Mouse (Mus musculus) embryo, embryonic 10.5 days (tissue): Measurements from ENCODE around the gene Yaf2.

Experiments used
- DNase-seq: peaks from one replicate; pipeline ENCODE4 v3.0.0-alpha.2; 2015; ENCODE audit warnings: low spot score

Yaf2 gene

DNA sequence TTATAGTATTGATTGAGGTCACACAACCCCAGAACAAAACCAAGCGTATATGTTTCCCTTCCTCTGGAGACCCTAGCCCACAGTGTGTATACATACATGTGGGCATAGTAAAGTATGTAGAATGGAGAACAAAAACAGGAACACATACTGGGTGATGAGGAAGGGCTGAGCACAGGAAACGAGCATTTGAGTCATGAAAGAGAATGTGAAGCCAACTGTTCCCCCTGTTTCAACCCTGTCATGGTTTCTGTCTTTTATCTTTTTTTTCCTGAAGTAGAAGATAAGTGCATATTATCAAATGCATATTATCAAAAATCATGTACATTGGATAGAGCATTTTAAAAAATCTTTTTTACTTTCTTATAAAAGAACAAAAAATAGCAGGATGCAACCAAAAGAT, 49.1 kb downstream of the Yaf2 start:
- DNase-seq: no peak

DNA sequence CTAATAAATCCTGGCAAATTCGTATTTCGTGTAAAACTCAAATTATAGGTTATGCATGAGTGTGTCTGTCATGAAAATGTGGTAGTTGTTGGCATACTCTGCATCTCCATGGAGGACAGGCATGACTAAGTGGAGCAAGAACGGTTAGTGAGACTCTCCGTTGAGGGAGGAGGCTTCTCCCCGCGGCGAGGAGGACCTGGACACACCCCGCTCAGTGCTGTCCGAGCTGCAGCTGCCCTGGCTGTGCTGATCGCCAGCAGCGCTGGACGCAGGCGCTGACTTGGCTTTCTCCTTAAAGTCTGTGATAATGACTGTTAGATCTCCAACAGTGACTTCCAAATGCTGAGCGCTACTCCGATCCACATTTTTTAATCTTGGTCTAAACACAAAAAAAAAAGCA, 51.5 kb downstream of the Yaf2 start:
- DNase-seq: no peak

DNA sequence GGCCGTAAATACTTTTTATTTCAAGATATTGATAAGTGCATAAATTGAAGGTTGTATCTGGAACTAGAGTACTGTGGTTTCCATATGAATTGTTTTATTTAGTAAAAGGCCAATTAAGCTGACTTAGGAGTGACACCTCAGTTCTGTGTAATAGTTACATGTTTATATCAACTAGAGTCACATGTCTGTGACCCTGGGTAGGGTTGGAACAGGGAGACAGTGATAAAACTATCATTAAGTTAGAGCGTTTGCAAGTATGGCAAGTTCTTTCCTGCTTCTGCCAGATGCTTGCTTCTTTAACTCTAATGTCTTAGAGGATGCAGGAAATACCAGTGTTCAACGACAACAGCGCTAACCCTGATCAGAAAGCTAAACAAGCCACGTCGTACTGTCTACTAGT, 52.4 kb downstream of the Yaf2 start:
- no peak for DNase-seq

DNA sequence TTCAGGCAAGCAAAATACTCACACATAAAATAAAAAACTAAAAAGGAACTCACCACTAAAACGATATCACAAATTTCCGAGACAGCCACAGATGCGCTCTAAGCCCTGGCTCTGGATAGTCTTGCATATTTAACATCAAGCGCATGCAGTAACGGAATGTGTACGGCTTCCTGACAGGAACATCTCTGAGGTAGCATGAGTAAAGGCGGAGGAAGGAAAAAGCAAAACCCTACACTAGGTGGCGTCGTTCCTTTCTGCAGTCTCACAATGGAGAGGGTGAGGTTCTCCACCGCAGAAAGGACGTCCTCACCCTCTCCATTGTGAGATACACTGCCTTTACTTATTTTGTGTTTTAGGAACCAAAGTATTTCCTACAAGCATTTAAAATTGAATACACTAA, 53.4 kb downstream of the Yaf2 start:
- DNase-seq: peak; percentile 53

DNA sequence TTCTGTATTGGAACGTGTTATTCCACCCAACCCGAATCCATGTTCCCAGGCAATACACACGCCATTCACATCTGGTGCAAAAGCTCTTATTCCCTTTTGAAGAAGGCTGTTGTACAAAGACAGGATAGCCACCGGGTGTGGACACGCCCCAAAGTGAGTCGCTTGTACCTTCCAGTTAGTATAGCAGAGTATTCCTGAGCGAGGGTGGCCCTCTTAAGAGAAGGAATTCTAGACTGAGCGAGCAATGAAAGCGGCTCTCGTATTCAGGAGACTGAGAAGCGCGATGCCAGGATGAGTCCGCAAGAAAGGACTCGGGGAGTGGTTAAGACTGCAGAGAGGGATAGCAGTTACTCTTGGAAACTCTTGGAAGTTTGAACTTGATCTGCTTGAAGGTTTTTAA, 60.5 kb downstream of the Yaf2 start:
- peak; percentile 62 for DNase-seq

DNA sequence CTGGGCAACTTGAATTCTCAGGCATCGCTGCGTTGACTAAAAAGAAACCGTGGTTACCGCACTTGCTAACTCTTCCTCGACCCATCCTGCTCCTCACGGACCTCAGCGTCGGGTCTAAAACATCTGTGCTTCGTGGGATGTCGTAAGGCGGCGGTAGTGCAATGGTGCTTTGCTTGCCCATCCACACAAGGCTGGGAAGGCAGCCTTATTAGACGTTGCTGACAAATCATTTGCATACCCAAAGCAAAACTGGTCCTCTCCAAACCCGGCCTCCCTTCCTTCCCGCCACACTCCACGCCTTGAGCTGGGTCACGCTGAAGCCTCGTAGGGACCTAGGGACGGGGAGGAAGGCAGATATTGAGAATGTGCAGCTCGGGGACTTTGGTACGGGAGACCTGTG, 61.1 kb downstream of the Yaf2 start:
- DNase-seq: peak; percentile 66

DNA sequence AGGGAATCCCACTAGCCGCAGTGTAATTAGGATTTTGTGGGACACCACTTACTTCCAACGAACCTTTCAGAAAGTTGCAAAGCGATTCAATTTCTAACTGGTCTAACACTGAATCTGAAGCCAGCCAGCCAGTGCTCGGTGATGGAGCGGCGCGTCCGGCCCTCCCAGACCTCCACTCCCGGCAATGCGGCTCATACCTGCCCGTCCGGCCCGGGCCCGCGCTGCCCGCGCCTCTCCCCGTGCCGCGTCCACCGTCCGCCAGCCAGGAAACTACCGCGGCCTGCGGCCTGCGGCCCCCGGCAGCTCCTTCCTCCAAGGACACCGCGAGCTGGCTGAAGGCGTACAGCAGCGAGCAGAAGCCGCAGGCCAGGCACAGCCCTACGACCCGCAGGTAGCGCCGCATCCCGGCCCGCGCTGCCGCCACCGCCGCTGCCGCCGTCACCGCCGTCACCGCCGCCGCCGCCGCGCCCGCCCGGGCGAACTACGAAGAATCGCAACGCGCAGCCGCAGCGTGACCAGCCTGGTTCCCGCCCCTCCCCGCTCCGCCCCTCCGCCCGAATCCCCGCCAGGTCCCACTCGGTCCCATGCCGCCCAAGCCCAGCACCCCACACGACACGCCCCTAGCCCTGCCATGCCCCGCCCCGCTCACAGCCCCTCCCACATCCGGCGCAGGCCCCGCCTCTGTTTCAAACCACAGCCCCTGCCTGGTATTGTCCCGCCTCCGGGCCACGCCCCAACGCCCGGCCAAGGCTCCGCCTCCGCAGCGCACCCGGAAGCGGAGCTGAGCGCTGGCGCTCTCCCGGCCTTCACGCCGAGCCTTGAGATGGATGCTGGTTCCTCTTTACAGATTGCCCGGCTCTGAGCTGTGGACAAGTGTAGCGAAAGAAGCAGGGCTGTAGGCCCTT, 61.8 kb downstream of the Yaf2 start, which contains the start of gene Gxylt1:
Gene Gxylt1, minus strand, starts transcription at position 501 of the 905 bp plus-strand sequence.
- peak; percentile 97 for DNase-seq

DNA sequence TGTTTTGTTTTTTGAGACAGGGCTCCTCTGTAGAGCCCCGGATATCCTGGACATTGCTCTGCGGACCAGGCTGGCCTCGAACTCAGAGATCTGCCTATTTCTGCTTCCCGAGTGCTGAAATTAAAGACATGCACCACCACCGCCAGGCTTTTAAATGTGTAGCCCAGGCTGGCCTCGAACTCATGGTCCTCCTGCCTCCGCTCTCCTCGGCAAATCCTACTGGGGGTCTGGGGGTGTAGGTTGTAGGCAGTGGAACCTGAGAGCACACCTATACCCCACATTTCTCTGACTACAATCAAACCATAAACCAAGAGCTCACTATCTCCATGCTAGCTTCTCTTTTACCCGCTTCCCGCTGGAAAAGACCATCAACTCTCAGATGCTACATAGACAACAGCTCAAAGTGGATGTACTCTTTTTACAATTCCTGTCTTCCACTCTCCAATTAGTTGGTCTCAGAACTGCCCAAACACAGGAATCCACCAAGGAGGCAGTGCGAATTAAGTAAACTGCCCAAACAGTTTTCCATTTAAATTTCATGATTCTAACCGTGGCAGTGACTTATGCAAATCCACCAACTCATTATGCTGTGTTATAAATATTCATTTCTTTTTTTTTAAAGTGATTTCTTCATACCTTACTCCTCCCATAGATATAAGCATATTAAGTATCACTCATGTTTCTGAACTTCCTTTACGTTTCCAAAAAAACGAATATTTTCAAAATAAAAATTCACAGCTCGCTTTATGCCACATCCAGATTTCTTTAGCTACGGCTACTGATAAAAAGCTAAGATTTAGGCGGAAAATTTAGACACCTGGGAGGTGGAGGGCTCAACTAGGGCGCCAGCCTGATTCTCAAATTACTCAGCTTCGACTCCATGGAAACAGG, 62.7 kb downstream of the Yaf2 start:
- no peak for DNase-seq

DNA sequence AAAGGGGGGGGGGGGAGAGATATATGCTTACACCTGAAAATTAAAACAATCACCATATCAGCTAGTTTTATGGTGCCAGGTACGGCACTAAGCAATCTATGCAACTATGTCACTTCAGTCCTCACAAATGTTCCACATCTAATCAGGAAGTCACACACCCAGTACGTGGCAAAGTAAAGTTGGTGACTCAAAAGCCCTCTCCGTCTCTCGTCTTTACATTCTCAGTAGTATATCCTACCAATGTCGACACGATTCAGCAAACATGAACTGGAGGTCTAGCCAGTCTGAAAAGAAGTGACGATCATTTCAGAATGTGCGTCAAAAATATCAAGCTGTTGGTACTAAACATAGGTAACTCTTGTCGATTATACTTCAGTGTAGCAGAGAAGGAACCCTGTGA, 63.8 kb downstream of the Yaf2 start:
- DNase-seq: no peak

DNA sequence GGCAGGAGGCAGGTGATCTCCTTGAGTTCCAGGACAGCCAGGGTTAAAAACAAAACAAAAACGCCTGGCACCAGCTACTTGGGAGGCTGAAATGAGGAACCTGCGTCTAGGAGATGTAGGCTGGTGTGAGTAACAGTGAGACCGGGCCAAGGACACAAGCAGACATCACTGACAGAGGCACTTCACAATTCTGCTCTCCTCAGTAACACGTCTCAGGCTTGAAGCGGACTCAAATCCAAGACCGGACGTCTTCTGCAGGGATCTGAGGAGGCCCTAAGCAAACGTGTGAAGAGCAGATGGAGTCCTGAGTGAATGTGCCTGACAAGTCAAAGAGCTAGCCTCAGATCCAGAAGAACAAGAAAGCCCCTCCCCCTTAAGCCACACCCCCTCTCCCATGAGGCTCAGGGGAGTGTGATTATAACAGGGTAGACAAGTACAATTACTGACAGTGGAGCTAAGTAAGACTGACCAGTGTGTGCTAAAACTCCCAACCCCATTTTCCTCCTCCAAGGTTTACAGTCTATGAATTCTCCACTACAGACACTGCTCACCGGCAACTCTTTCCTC, 66.4 kb downstream of the Yaf2 start:
- no peak for DNase-seq

DNA sequence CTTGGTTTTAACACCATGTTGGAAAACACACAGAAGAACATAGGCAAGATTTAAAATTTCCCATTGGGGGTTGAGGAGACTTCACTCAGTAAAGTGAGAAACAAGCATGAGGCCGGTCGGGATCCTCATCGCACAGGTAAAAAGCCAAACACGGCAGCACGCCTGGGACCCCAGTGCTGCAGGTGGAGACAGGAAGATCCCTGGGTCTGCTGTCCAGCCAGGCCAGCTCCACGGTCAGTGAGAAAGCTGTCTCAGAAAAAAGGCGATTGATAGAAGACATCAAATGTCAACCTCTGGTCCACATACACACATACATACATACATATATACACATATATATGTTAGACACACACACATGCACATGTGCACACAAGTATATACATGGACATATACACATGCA, 67.2 kb downstream of the Yaf2 start:
- no peak for DNase-seq

DNA sequence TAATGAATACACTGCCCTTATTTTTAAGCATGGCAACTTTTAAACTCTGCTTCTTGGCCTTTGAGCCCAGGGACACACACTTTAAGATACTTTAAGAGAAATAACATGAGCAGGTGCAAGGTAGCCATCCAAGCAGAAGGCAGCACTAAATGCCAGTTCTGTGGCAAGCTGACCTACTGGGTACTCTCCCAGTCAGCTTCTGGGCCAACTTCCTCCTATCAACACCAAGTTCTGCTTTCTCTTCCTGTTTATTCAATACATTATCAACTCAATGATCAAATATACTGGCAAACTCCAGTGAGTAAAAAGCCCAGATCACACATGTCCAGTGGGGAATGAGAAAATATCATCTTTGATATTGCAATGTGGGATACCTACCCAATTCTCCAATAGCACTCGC, 68.7 kb downstream of the Yaf2 start:
- DNase-seq: no peak

DNA sequence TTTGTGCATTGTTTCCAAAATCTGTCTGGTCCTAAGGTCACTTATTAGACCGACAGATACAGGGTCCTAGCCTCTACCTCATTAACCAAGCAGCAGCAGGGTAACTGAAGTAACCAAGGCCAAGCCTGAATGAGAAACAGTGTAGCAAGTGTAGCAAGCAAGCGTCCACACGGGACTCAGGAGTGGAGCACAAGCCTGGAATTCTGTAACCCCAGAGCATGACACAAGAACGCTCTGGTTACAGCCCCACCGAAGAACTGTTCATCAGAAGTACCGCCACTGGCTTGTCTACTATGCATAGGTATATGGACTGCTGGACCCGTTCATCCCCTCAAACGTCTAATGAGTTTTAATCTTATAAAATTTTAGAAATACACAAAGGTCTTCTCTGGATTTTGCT, 69.3 kb downstream of the Yaf2 start:
- DNase-seq: no peak

DNA sequence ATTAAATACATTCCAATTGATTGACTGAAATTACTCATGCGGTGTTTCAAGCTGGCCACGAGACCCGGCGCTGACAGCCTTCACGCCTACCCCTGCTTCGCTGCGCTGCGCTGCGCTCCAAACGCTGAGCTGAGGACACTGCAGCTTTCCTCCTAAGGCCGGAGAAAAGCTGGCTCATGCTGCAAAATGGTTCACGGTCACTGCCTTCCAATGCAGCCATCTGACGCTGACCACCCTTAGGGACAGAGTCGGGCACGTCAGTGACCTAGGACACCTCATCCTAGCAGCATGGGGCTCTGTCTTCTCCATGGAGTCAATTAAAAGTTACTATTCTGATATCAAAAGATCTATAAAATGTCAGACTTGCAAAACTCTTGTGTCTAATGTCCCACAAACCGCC, 70.4 kb downstream of the Yaf2 start:
- no peak for DNase-seq

DNA sequence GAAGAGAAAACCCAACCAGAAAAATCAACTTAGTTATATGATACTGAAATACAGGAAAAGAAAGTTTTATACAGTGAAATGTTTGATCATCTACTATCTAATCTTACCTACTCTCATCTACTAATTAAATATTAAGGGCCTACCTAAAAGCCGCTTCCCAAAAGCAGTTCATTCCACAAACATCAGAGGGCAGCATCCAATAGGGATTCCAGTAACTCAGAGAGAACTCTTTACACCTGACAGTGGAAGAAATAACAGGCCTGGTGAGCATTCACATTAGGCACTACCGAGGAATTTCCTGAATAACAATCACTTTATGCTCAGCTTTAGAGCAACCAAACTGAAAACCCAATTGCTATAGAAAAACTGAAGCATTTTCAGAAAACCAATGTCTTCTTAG, 71.0 kb downstream of the Yaf2 start:
- DNase-seq: peak; percentile 19

DNA sequence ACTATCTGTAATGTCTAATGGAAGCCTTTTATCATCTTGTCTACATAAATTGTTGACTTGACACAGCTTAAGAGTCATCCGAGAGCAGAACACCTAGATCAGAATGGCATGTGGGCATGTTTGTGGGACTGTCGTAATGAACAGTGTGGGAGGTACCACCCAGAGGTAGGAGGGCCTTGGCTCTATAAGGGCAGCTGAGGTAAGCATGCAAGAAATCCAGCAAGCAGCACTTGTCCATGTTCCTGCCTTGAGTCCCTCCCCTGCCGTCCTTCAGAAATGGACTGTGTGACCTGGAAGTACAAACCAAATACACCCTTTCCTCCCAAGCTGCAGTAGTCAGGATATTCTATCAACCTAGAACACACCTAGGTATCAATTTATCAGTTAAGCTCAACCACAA, 71.5 kb downstream of the Yaf2 start:
- DNase-seq: no peak

DNA sequence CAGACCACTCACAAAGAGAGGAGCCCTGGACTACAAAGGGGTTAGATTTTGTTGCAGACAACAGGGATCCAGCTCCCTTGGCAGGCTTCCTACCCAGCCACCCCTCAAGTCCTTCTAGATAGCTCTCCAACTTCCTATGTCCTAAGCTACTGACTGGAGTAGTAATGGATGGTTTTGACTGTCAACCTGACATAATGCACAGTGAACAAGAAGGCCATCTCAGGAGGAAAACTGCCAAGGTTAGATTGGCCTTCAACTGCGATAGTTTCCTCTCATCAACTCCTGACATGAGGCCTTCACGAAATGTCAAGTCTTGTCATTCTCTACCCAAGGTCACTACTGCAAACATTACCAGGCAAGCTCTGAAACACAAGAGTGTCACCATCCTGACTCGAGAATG, 72.5 kb downstream of the Yaf2 start:
- DNase-seq: no peak

DNA sequence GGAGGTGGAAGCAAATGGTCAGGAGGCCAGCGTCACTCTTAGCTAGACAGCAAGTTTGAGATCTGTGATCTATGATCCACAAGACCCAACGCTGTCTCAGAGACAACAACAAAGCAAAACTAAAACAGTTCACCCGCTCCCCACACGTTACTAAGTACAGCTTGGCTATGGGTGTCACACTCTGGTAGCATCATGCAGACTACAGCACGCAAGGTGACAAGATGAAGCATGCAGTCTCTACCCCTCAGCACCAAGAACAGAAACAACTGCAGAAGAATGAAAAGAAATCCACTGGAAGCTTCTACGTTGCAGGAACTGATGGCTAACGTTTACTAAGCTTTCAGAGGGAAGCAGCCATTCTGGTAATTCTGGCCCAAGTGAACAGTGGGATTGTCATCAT, 73.2 kb downstream of the Yaf2 start:
- no peak for DNase-seq

DNA sequence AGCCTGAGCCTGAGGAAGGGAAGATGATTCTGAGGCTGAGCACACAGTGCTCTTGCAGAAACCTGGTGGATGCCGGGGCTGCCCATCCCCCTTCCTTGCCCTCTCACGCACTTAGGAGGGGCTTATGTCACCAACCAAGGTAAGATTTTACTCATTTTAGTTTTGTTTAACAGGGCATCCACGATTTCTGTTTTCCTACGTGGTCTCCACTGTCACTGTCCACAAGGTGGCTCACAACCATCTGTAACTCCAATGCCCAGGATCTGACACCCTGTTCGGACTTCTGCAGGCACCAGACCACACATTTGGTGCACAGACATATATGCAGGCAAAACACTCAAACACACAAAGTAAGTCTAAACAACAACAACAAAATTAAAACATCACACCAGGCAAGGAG, 73.9 kb downstream of the Yaf2 start:
- no peak for DNase-seq

DNA sequence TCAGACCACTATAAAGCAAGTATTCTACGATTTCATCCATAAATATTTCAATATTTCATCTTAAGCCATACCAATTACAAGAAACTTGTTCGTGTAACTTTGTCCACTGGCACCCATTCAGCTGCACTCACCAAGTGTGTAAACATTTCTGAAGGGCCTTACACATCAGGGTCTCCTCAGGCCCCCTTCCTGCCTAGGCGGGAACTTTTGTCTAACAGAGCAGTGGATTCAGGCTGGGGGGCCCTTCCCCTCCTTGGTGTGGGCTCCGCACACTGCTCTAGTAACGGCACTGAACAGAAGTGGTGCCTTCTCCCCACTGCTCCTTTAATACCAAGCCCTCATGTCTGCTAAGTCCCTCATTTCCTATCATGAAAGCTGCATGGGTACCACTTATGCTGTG, 74.5 kb downstream of the Yaf2 start:
- DNase-seq: no peak

DNA sequence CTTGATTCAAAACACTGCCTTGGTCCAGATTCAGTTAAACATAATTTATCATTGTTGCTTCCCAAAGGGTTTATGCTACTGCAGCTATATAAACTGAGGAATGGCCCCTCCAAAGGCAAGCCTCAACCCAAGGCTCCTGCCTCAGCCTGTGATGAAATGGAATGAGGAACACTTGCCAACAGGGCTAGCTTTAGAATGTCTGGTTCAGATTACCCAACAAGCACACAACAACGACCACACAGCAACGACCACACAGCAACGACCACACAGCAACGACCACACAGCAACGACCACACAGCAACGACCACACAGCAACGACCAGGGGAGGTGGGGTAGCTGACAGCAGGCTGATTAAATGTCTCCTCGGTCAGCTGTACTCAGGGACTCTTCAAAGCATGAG, 76.8 kb downstream of the Yaf2 start:
- no peak for DNase-seq

DNA sequence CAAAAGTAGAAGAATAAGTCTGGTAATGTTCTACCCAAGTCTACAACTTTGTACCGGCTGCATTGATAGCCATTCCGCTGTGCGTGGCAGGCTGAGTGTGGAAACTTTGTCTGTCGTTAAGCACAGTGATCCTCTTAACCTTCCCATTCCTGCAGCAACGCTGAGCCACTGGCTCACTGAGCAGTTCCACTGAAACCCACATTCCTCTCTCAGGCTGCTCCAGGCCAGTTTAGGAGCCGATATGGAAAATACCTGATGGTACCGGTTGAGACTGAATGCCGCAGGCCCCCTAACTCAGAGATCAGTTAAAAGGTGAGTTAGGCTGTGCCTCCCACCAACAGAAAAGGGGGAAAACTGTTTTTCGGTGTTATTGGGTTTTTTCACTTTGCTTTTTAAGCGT, 81.4 kb downstream of the Yaf2 start:
- DNase-seq: peak; percentile 43

DNA sequence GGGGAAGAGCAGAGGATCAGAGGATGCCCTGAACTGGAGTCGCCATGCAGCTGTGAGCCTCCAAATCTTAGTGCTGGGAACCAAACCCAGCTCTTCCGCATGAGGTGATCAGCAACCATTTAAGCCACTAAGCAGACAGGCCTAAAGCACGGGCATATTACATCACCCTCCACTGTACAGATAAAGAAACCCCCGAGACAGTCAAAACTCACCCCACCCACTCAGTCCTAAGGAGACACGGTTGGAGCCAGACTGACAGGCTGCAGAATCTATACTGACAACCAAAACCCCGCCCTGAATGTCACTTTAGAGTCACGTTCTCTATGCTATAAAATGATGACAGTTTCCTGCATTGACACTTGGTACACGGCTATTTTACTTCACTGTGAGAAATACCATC, 83.6 kb downstream of the Yaf2 start:
- no peak for DNase-seq
